Mouse (Mus musculus) ovary, postnatal 14 days (tissue): Measurements from ENCODE around the gene Hpd.

Experiments used
- DNase-seq: peaks from one replicate; pipeline ENCODE4 v3.0.0; 2022; ENCODE audit warnings: low spot score

Hpd gene

GRCm38 (mm10) chr5:123135471-123136360 lies 46.8 kb downstream of the Hpd start:
- no peak for DNase-seq

- no peak for DNase-seq
These were observed 47.6 kb downstream of the Hpd start for GRCm38 (mm10) chr5:123134875-123135382.

GRCm38 (mm10) chr5:123134186-123134874 lies 48.2 kb downstream of the Hpd start:
- DNase-seq = no peak

- DNase-seq = no peak
These were observed 48.8 kb downstream of the Hpd start for GRCm38 (mm10) chr5:123133784-123134143.

- peak; percentile 93 for DNase-seq
These were observed 49.3 kb downstream of the Hpd start for GRCm38 (mm10) chr5:123133083-123133783.

- DNase-seq = no peak
These were observed 50.0 kb downstream of the Hpd start, which contains the start of gene Rhof for GRCm38 (mm10) chr5:123132308-123133071. TSS of gene Rhof (minus strand) at chr5:123132692.

GRCm38 (mm10) chr5:123130814-123131148 lies 51.7 kb downstream of the Hpd start:
- DNase-seq = no peak

GRCm38 (mm10) chr5:123130030-123130813 lies 52.3 kb downstream of the Hpd start:
- no peak for DNase-seq

- DNase-seq = no peak
These were observed 53.3 kb downstream of the Hpd start for GRCm38 (mm10) chr5:123129170-123129757.

- no peak for DNase-seq
These were observed 53.9 kb downstream of the Hpd start for GRCm38 (mm10) chr5:123128426-123129169.

- no peak for DNase-seq
These were observed 55.5 kb downstream of the Hpd start for GRCm38 (mm10) chr5:123127031-123127430.

- no peak for DNase-seq
These were observed 56.7 kb downstream of the Hpd start for GRCm38 (mm10) chr5:123125638-123126406.

- no peak for DNase-seq
These were observed 57.4 kb downstream of the Hpd start for GRCm38 (mm10) chr5:123125105-123125504.

- DNase-seq = no peak
These were observed 60.3 kb downstream of the Hpd start for GRCm38 (mm10) chr5:123122181-123122580.
